Mouse (Mus musculus) CH12.LX (cell line): ENCODE data around the gene Cops4. TPM values are rescaled to one million over a fixed set of nuclear protein-coding genes. Genes with fewer than 3 reads are reported as not detected.

Source experiments
- DNase-seq: peaks from one replicate; pipeline ENCODE4 v3.0.0-alpha.2; 2013; ENCODE audit errors: extremely low read depth
- H3K27ac ChIP-seq: 2 replicates; pipeline ENCODE4 v1.5.1; 2012; ENCODE audit warnings: low read depth, mild to moderate bottlenecking, control low read depth, moderate library complexity; ENCODE audit not compliant: insufficient read depth
- H3K27me3 ChIP-seq: replicated peaks from 2 replicates; pipeline ENCODE3; 2012; ENCODE audit warnings: inconsistent platforms
- H3K36me3 ChIP-seq, 2 experiments: replicated peaks in 1 of 2; 2 replicates each; pipeline versions ENCODE3 to v1.6.1; 2012; ENCODE audit warnings: inconsistent platforms in 1 of 2, low read length in 1 of 2, mild to moderate bottlenecking in 1 of 2, mixed read lengths in 1 of 2, moderate library complexity in 1 of 2; ENCODE audit not compliant: control insufficient read depth in 1 of 2, insufficient read depth in 1 of 2
- H3K4me1 ChIP-seq, 2 experiments: 2 replicates each; pipeline ENCODE4 v1.6.1; 2012; ENCODE audit warnings: inconsistent platforms in 1 of 2, moderate library complexity in 1 of 2; ENCODE audit not compliant: insufficient read depth in 2 of 2, control insufficient read depth in 1 of 2
- H3K4me2 ChIP-seq: 2 replicates; pipeline ENCODE4 v1.6.1; 2012; ENCODE audit warnings: low read depth, mild to moderate bottlenecking, control low read depth; ENCODE audit not compliant: poor library complexity, insufficient read depth, severe bottlenecking
- H3K4me3 ChIP-seq, 3 experiments: fragments of 150-350 bp in 1 of 3; sonication (generic) in 1 of 3; replicated peaks in 1 of 3; 2 replicates each; pipeline versions ENCODE3 to v1.5.1; 2011 to 2012; ENCODE audit warnings: low read depth in 2 of 3, low read length in 2 of 3, mild to moderate bottlenecking in 2 of 3, moderate library complexity in 2 of 3, control low read depth in 1 of 3, improper control_type of control experiment in 1 of 3, inconsistent platforms in 1 of 3, mixed read lengths in 1 of 3; ENCODE audit not compliant: poor library complexity in 1 of 3
- H3K79me2 ChIP-seq: replicated peaks from 2 replicates; pipeline ENCODE4 v1.6.1; 2012; ENCODE audit warnings: mild to moderate bottlenecking, moderate library complexity; ENCODE audit not compliant: control insufficient read depth, poor library complexity, insufficient read depth, severe bottlenecking; ENCODE audit errors: extremely low read depth
- H3K9ac ChIP-seq: 2 replicates; pipeline ENCODE4 v1.6.1; 2012; ENCODE audit warnings: low read depth, mild to moderate bottlenecking, control low read depth, moderate library complexity; ENCODE audit not compliant: insufficient read depth
- H3K9me3 ChIP-seq: replicated peaks from 2 replicates; pipeline ENCODE3; 2012; ENCODE audit warnings: low read length, inconsistent platforms, mixed read lengths
- BHLHE40 ChIP-seq: IDR thresholded peaks from 2 replicates; pipeline ENCODE4 v1.6.1; 2011; ENCODE audit warnings: mild to moderate bottlenecking, low read depth, low read length, improper control_type of control experiment
- CHD1 ChIP-seq: IDR thresholded peaks from 2 replicates; pipeline ENCODE4 v1.6.1; 2012; ENCODE audit warnings: low read depth, low read length, improper control_type of control experiment, inconsistent platforms
- CHD2 ChIP-seq: IDR thresholded peaks from 2 replicates; pipeline ENCODE4 v1.6.1; 2011; ENCODE audit warnings: low read length, improper control_type of control experiment
- CTCF ChIP-seq, 2 experiments: IDR thresholded peaks in 1 of 2; conservative IDR thresholded peaks in 1 of 2; 2 replicates each; pipeline ENCODE4 v1.5.1; 2011 to 2012; ENCODE audit warnings: low read depth in 2 of 2, low read length in 2 of 2, improper control_type of control experiment in 1 of 2, inconsistent platforms in 1 of 2, mild to moderate bottlenecking in 1 of 2, moderate library complexity in 1 of 2
- E2F4 ChIP-seq: IDR thresholded peaks from 2 replicates; pipeline ENCODE4 v1.6.1; 2011; ENCODE audit warnings: low read depth, low read length, improper control_type of control experiment; ENCODE audit not compliant: insufficient replicate concordance
- ELF1 ChIP-seq: IDR thresholded peaks from 2 replicates; pipeline ENCODE4 v1.6.1; 2014; ENCODE audit warnings: low read depth, mild to moderate bottlenecking, inconsistent platforms, low read length, improper control_type of control experiment
- EP300 ChIP-seq: IDR thresholded peaks from 2 replicates; pipeline ENCODE4 v1.6.1; 2011; ENCODE audit warnings: low read length, improper control_type of control experiment
- JUN ChIP-seq: IDR thresholded peaks from 2 replicates; pipeline ENCODE4 v1.6.1; 2011; ENCODE audit warnings: low read depth, mild to moderate bottlenecking, low read length, improper control_type of control experiment, moderate library complexity; ENCODE audit not compliant: insufficient read depth
- JUND ChIP-seq: conservative IDR thresholded peaks from 2 replicates; pipeline ENCODE4 v1.6.1; 2011; ENCODE audit warnings: low read depth, low read length, improper control_type of control experiment
- KAT2A ChIP-seq: IDR thresholded peaks from 2 replicates; pipeline ENCODE4 v1.6.1; 2012; ENCODE audit warnings: low read length, improper control_type of control experiment, inconsistent platforms; ENCODE audit not compliant: insufficient replicate concordance
- MAFK ChIP-seq: IDR thresholded peaks from 2 replicates; pipeline ENCODE4 v1.6.1; 2011; ENCODE audit warnings: low read length, improper control_type of control experiment; ENCODE audit not compliant: insufficient replicate concordance
- MAX ChIP-seq: IDR thresholded peaks from 2 replicates; pipeline ENCODE4 v1.6.1; 2011; ENCODE audit warnings: low read length, improper control_type of control experiment
- MAZ ChIP-seq: IDR thresholded peaks from 2 replicates; pipeline ENCODE4 v1.6.1; 2012; ENCODE audit warnings: low read depth, mild to moderate bottlenecking, inconsistent platforms, low read length, improper control_type of control experiment, moderate library complexity
- MEF2A ChIP-seq: IDR thresholded peaks from 2 replicates; pipeline ENCODE4 v1.6.1; 2014; ENCODE audit warnings: low read depth, mild to moderate bottlenecking, inconsistent platforms, low read length, improper control_type of control experiment, borderline replicate concordance
- MYC ChIP-seq: IDR thresholded peaks from 2 replicates; pipeline ENCODE4 v1.6.1; 2011; ENCODE audit warnings: low read depth, mild to moderate bottlenecking, improper control_type of control experiment, low read length
- NRF1 ChIP-seq: IDR thresholded peaks from 2 replicates; pipeline ENCODE4 v1.6.1; 2014; ENCODE audit warnings: low read depth, mild to moderate bottlenecking, inconsistent platforms, low read length, improper control_type of control experiment, moderate library complexity
- PAX5 ChIP-seq: IDR thresholded peaks from 2 replicates; pipeline ENCODE4 v1.6.1; 2012; ENCODE audit warnings: low read length, inconsistent platforms, mixed read lengths
- POLR2A ChIP-seq: IDR thresholded peaks from 2 replicates; pipeline ENCODE4 v1.6.1; 2011; ENCODE audit warnings: low read depth, mild to moderate bottlenecking, improper control_type of control experiment, low read length
- POLR2AphosphoS2 ChIP-seq: IDR thresholded peaks from 2 replicates; pipeline ENCODE4 v1.6.1; 2011; ENCODE audit warnings: low read depth, low read length, improper control_type of control experiment
- RAD21 ChIP-seq: IDR thresholded peaks from 2 replicates; pipeline ENCODE4 v1.6.1; 2011; ENCODE audit warnings: low read depth, mild to moderate bottlenecking, low read length, improper control_type of control experiment, moderate library complexity
- RCOR1 ChIP-seq: conservative IDR thresholded peaks from 2 replicates; pipeline ENCODE4 v1.6.1; 2012; ENCODE audit warnings: low read depth, mild to moderate bottlenecking, inconsistent platforms, low read length, improper control_type of control experiment
- SIN3A ChIP-seq: IDR thresholded peaks from 2 replicates; pipeline ENCODE4 v1.6.1; 2012; ENCODE audit warnings: low read length, improper control_type of control experiment, inconsistent platforms
- TBP ChIP-seq: conservative IDR thresholded peaks from 2 replicates; pipeline ENCODE4 v1.6.1; 2011; ENCODE audit warnings: low read depth, low read length, improper control_type of control experiment
- TCF12 ChIP-seq: IDR thresholded peaks from 2 replicates; pipeline ENCODE4 v1.6.1; 2014; ENCODE audit warnings: low read depth, mild to moderate bottlenecking, inconsistent platforms, low read length, improper control_type of control experiment
- UBTF ChIP-seq: IDR thresholded peaks from 2 replicates; pipeline ENCODE4 v1.6.1; 2012; ENCODE audit warnings: low read depth, mild to moderate bottlenecking, inconsistent platforms, low read length, improper control_type of control experiment, moderate library complexity
- USF2 ChIP-seq: conservative IDR thresholded peaks from 2 replicates; pipeline ENCODE4 v1.6.1; 2011; ENCODE audit warnings: low read depth, low read length, improper control_type of control experiment
- ZKSCAN1 ChIP-seq: IDR thresholded peaks from 2 replicates; pipeline ENCODE4 v1.6.1; 2012; ENCODE audit warnings: low read depth, inconsistent platforms, low read length, improper control_type of control experiment, borderline replicate concordance
- ZMIZ1 ChIP-seq: IDR thresholded peaks from 2 replicates; pipeline ENCODE4 v1.6.1; 2012; ENCODE audit warnings: low read depth, mild to moderate bottlenecking, inconsistent platforms, low read length, improper control_type of control experiment
- ZNF384 ChIP-seq: IDR thresholded peaks from 2 replicates; pipeline ENCODE4 v1.6.1; 2012; ENCODE audit warnings: low read depth, low read length, improper control_type of control experiment, inconsistent platforms
- dilution Hi-C: fragments of 300-500 bp; cut with MboI; formaldehyde crosslinking; loops from 2 replicates; pipeline ENCODE4 v1.14.3; 2020; ENCODE audit warnings: low sequenced_read_pairs; ENCODE audit not compliant: extremely low pct_unique_long_range_greater_than_20kb, extremely low pct_ligation_motif_present
- in situ Hi-C: fragments of 300-500 bp; cut with MboI; formaldehyde crosslinking; loops from 3 replicates; pipeline ENCODE4 v1.14.3; 2019; ENCODE audit warnings: low sequenced_read_pairs, low pct_ligation_motif_present, low pct_unique_long_range_greater_than_20kb, mixed read lengths
- polyA plus RNA-seq: library from polyadenylated mRNA; unstranded; fragments of >175 nt; gene quantifications from 2 replicates; pipeline ENCODE4 v1.2.1, GENCODE M21; 2012; ENCODE audit warnings: low read depth; ENCODE audit not compliant: insufficient read length
- total RNA-seq, 2 experiments: library from RNA; depleted of rRNA; stranded (reverse); fragments of 300-350 nt in 1 of 2; fragments of >200 nt in 1 of 2; gene quantifications; 2 replicates each; pipeline ENCODE4 v1.2.3; 2012 to 2014

Cops4 gene
- total and polyA plus RNA-seq, 3 experiments, result 122 to 264 (median 133) TPM

GRCm38 (mm10) chr5:100500458-100500961 is 17.6 kb upstream of the Cops4 start, which contains the start of gene Lin54 (continued):
- TF ChIP-seq TBP (no peak), MAX (peak; percentile 69; the same call in 1 of the 2 replicates), BHLHE40 (peak; percentile 95), JUN (no peak), POLR2A (peak; percentile 54; the same call in 1 of the 2 replicates), CHD2 (peak; percentile 54; the same call in 1 of the 2 replicates), ZMIZ1 (peak; percentile 33; the same call in 1 of the 2 replicates), TCF12 (peak; percentile 73), MEF2A (peak; percentile 82), PAX5 (no peak), EP300 (peak; percentile 30; the same call in 1 of the 2 replicates), MAZ (0 out of 2 replicates have a peak, but pooled peaks have one; percentile 23), SIN3A (peak; percentile 76; the same call in 1 of the 2 replicates), E2F4 (no peak), POLR2AphosphoS2 (no peak), CTCF (conservative IDR thresholded peaks at IDR 0.05 in 1 of 2, IDR thresholded peaks at IDR 0.05 in 1 of 2; ENCODE audit: low read depth in 2 of 2, low read length in 2 of 2) (peak in 1 of 2 experiments; percentile 52; a peak in 2 of 4 replicates), RCOR1 (no peak), JUND (no peak), RAD21 (peak; percentile 20)

DNA sequence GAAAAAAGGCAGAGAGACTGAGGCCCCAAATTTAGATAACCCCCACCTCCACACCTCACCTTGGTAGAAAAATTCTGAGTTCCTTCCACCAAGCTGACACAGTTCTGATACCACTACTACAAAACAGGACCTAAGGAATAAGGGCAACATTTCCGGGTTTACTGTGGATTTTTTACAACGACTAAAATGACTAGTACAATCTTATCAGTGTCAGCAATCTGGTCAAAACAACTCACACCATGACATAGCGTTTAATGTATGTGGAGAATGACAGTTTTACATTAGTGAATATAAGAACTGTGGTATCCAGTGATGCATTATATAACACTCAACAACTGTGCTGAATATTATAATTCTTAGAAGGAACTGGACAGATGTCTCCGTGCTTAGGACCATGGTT is 16.8 kb upstream of the Cops4 start:
- peaks cover 15 to 36% of the 10 kb centered on the region in 2 experiments for H3K4me1 ChIP-seq
- H3K4me3 ChIP-seq, result no peak overlapping the region
- dilution Hi-C loops (no loop called here), in situ Hi-C loops (no loop called here)
- no peak for DNase-seq
- 0 out of 2 replicates have a peak overlapping the region, but pooled peaks have one; percentile 9 for H3K9ac ChIP-seq
- no peak overlapping the region for H3K27ac ChIP-seq
- H3K79me2 ChIP-seq, result peaks cover 32% of the 10 kb centered on the region
- no peaks in the 10 kb centered on the region for H3K36me3 ChIP-seq
- no peaks in the 10 kb centered on the region for H3K27me3 ChIP-seq
- H3K9me3 ChIP-seq, result no peaks in the 10 kb centered on the region
- H3K4me2 ChIP-seq, result peak overlapping the region; percentile 80; the same call in 1 of the 2 replicates
- TF ChIP-seq ZNF384 (no peak), MAFK (no peak), KAT2A (no peak), CHD1 (no peak), USF2 (no peak), EP300 (no peak), E2F4 (no peak), POLR2A (no peak), MEF2A (no peak), UBTF (no peak), MYC (no peak), ELF1 (no peak), NRF1 (no peak), MAZ (no peak), ZKSCAN1 (no peak), JUND (no peak)
